Mouse (Mus musculus) heart, postnatal 25 days (tissue): Measurements from ENCODE around the gene Map7d2. TPM values are rescaled to one million over a fixed set of nuclear protein-coding genes. Genes with fewer than 3 reads are reported as not detected.

Experiments used
- DNase-seq: peaks from one replicate; pipeline ENCODE4 v3.0.0; 2022; ENCODE audit warnings: low spot score
- intact Hi-C: fragments of 180-260 bp; cut with DNase I; formaldehyde crosslinking; loops from one replicate; pipeline ENCODE4 v1.15.1; 2025
- total RNA-seq, 2 experiments: library from RNA; stranded (reverse); gene quantifications; 2 replicates each; pipeline ENCODE4 v1.2.3; 2021

The Map7d2 gene
- total RNA-seq, 2 experiments from 2014 or later: 1.0 to 1.4 TPM

DNA sequence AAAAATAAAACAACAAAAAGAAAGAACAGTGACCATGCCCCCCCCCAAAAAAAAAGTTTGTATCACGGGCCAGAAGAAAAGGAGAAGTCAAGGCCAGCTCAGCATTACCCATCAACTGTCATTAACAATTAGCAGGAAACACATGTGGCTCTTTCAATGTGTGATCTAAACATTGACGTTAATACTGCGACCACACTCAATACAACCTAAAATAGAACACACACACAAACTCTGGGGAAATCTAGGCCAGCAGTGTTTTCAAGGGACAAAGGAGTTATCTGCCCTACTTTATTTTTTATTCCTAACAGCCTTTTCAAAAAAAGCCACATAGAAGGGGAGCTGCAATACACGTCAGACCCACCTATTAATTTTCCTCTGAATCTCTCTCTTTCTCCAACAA, 94.7 kb downstream of the Map7d2 start:
- intact Hi-C loops: no loop called here
- DNase-seq: no peak

DNA sequence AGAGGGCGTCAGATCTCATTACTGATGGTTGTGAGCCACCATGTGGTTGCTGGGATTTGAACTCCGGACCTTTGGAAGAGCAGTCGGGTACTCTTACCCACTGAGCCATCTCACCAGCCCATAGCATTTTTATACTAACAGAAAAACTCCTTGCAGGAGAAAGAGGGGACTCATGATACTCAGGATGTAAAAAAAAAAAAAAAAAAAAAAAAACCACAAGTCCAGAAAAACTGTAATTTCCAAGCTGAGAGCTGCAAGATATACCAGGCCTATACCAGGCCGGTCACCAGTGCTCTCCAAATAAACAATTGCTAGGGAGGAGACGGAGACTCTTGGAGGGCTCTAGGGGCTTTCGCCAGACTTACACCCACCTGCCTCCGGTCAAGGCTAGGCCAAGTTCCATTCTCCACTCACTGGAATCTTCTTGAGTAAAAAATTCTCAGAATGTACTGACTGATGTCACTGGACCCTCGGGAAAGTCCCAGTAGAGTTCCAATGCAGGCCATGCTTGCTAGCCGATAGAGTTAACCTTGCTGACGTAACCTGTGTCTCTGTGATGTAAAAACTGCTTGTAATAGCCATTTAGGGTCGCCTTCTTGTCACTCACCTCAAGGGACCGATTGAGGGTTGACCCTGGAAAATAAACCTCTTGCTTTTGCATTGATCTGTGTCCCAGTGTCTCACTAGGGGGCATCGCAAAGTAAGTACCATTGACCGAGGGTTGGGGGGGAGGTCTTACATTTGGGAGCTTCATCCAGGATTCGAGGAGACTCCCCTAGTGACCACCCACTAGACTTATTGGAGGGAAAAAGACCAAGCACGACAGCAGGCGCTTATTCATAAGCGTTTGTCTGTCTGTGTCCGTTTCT, 95.7 kb downstream of the Map7d2 start:
- intact Hi-C loops: no loop called here
- no peak for DNase-seq

DNA sequence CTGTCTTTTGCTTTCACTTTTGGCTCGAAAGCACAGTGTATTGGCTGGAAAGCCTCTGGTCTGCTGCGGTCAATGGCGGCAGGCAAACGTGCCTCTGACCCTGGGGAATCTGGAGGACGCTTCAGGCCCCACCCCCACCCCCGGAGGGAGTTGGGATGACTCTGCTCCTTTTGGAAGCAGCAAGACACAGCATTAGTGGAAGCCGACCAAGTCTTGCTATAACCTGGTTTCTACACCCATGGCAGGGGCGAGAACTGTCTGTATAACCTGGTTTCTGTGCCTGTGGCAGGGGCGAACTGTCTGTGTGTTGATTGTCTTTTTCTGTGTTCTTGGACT, 96.3 kb downstream of the Map7d2 start:
- DNase-seq: no peak
- intact Hi-C loops: no loop called here

DNA sequence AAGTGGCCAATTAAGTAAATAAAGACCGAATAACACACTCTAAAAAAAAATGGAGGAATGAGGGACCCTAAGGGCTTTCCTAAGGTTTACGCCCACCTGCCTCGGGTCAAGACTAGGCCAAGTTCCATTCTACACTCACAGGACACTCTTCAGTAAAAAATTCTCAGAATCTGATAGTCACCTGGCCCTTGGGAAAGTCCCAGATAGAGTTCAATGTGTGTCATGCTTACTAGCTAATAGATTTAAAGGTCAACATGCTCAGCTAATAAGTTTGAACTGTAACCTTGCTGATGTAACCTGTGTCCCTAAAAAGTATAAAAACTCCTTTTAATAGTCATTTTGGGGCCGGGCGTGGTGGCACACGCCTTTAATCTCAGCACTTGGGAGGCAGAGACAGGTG, 101.2 kb downstream of the Map7d2 start:
- DNase-seq: no peak
- intact Hi-C loops: no loop called here

DNA sequence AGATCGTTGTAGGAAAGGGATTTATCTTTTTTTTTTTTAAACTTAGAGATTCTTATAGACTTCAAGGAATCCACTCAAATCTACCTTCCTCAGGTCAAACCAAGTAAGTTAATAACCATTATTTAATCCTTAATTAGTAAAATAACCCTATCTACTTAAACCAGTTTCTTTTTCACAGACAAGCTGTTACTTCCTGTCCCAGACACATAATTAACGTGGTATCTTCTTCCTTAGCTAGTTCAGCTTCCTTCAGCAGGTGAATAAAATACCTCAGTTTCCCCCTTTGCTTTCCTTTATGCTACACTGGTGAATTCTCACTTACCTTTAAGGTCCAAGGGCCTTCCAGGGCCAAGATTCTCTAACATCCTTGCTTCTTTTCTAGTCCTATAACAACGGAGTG, 107.4 kb downstream of the Map7d2 start:
- no peak for DNase-seq
- intact Hi-C loops: no loop called here

DNA sequence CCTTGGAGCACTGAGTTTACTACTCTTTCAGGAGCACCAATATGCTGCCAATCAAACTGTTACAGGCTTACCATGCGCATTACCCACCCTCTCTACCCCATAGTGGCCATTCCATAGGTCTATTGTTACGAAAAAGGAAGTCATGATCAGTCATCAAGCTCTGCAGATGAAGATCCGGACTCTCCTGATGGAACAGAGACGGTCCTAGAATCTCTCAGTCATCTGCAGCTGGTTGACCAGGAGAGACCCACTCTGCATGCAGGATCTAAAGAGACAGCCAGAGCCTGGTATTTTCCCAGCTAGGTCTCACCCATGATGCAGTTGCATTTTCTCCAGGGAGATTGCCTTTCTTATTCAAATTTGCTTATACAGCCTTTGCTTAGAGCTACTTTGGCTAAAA, 108.3 kb downstream of the Map7d2 start:
- intact Hi-C loops: no loop called here
- no peak for DNase-seq

DNA sequence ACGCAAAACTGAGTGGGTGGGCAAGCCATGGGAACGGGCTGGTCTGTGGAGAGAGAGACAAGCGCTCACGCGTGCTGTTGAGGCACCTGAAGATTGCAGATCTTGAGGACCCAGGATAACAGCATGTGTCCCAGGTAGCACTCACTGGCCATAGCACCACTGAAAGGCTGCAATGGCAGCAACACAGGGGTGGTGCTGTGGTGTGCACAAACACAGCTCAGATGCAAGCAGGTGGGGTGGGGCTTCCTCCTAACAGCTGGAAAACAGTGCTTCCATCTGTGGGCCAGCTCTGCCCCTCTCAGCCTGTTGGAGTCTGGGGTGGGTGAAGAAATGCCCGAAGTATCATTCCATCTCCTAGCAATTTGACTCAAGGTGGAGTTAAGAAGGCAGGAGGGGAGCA, 112.0 kb downstream of the Map7d2 start, which contains the start of gene Bclaf3:
Gene Bclaf3 (plus strand): TSS at position 301 of the 400 bp plus-strand sequence.
- DNase-seq: no peak
- intact Hi-C loops: no loop called here

DNA sequence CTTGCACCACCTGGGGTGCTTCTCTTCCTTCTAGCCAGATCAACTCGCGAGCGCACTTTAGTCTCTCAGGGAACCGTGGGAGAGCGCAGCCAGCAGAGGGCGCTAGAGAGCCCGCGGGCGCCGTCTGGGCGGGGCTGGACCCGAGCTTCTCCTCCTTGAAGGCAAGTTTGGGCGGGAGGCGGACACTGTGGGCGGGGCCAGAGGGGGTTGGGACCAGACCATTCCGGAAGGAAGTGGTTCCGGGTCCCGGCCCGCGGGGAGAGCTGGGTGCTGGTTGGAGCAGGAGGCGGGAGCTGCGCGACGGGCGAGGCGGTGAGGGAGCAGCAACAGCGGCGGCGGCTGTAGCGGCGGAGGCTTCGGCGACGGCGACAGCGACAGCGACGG, 118.0 kb downstream of the Map7d2 start:
- intact Hi-C loops: loop anchor here (2.0 to 10.0 kb wide), 3 partner anchors 75 to 428 kb away; partner anchors contain the start of gene Eif1ax
- peak; percentile 92 for DNase-seq

DNA sequence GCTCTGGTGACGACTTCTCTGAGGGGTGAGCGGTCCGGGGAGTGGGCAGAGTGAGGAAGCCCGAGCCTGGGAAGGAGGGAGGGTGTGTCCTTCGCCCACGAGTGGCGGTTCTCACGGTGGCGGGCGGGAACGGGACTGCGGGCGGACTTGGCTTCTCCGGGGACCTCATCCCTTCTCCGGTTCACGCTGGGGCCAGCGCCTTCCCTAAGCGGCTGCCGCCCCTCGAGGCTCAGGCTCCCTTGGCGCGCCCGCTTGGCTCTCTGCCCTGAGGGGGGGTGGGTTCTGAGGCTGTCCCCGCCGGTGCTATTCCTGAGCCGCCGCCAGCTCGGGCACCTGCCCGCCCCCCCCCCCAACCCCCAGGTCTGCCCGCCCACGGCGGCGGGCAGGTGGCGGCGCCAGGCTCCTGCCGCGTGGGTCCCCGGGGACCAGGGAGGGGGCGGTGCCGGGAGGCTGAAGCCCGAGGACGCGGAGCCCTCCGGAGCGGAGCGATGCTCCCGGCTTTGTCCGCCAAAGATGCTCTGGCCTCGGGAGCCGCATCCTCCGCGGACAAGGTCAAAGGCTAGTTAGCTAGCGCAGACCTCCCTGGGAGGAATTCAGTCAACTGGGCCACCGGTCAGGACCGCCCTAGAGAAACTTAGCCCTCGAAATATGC, 118.6 kb downstream of the Map7d2 start:
- intact Hi-C loops: loop anchor here (2.0 to 10.0 kb wide), 3 partner anchors 74 to 428 kb away; partner anchors contain the start of gene Eif1ax
- no peak for DNase-seq

DNA sequence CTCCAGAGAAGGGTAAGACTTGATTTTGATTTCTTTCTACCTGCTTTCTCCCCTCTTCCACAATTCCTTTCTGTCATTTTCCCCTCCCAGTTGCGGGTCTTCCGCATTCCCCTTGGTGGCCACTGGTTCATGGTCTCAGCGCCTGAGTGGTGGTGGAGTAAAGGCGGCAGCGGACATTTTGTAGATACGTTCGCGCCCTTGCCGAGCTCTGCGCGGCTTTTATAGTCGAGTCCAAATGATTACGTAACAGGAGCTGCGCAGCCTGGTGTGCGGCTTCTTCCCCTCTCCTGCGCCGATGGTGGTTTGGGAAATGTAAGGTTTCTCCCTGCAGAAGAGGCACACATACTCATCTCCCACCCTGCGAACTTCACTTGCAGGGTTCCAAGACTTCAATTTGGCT, 127.6 kb downstream of the Map7d2 start:
- intact Hi-C loops: no loop called here
- no peak for DNase-seq

DNA sequence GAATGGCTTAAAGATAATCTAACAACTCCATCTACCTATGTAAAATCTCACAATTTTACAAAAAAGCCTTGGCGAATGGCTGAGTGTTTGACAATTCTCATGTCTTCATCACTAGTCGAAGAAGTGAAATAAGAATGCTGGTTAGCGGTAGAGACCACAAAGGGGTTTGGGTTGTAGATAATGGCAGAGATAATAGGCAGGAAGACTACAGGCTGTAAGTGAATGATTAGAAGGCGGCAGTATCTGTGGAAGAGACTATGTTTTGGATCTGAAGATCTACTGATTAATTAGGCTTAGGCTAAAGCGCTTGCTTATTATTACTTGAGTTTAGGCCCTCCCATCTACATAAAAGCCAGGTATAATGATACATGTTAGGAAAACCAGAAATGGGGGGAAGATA, 132.7 kb downstream of the Map7d2 start:
- intact Hi-C loops: no loop called here
- DNase-seq: no peak

Other genes starting within 250 kb of the Map7d2 start
- gene Rps6ka3, start 204.3 kb upstream of the Map7d2 start, total RNA-seq: 10 to 100 TPM; 36.3 to 38.6 TPM
- 10 to 100 TPM; 80.1 to 89.7 TPM for gene Eif1ax, start 42.4 kb upstream of the Map7d2 start, total RNA-seq
- gene Bclaf3, start 112.1 kb downstream of the Map7d2 start, total RNA-seq: 1 to 10 TPM; 2.2 to 3.0 TPM
- gene Sh3kbp1, start 212.7 kb downstream of the Map7d2 start, total RNA-seq: 100 to 1,000 TPM; 143 to 148 TPM